Mouse (Mus musculus) forebrain, embryonic 12.5 days (tissue): Measurements from ENCODE around the gene Aldh1l2. TPM values are rescaled to one million over a fixed set of nuclear protein-coding genes. Genes with fewer than 3 reads are reported as not detected.

Experiments
- ATAC-seq: fragments of 200-750 bp; cut with Nextera tagmentation; 2 replicates; pipeline ENCODE4 v1.8.0; 2017; ENCODE audit warnings: moderate TSS enrichment; ENCODE audit not compliant: low FRiP score
- H3K27ac ChIP-seq: fragments of 300-500 bp; sonication (generic); 2 replicates; pipeline ENCODE4 v1.5.1; 2016; ENCODE audit warnings: mild to moderate bottlenecking
- H3K27me3 ChIP-seq: fragments of 300-500 bp; sonication (generic); 2 replicates; pipeline ENCODE4 v1.6.1; 2016; ENCODE audit warnings: mild to moderate bottlenecking
- H3K36me3 ChIP-seq: fragments of 300-500 bp; sonication (generic); replicated peaks from 2 replicates; pipeline ENCODE4 v1.6.1; 2016; ENCODE audit warnings: mild to moderate bottlenecking
- H3K4me1 ChIP-seq: fragments of 300-500 bp; sonication (generic); 2 replicates; pipeline ENCODE4 v1.6.1; 2016
- H3K4me2 ChIP-seq: fragments of 300-500 bp; sonication (generic); 2 replicates; pipeline ENCODE4 v1.6.1; 2016; ENCODE audit warnings: mild to moderate bottlenecking, moderate library complexity
- H3K4me3 ChIP-seq: fragments of 300-500 bp; sonication (generic); replicated peaks from 2 replicates; pipeline ENCODE4 v1.5.1; 2016; ENCODE audit warnings: mild to moderate bottlenecking
- H3K9ac ChIP-seq: fragments of 300-500 bp; sonication (generic); 2 replicates; pipeline ENCODE4 v1.6.1; 2016; ENCODE audit warnings: mild to moderate bottlenecking
- H3K9me3 ChIP-seq: fragments of 300-500 bp; sonication (generic); 2 replicates; pipeline ENCODE4 v1.6.1; 2016
- WGBS: fragments of 180-500 bp; shearing (Covaris S2); methylation state at CpG from one replicate; pipeline ENCODE4 v1.1.7; 2016; 5-methylcytosine and 5-hydroxymethylcytosine counted together
- polyA plus RNA-seq: library from polyadenylated mRNA; unstranded; fragments of >200 nt; fragmentation: Nextera tagmentation; extraction: Ambion mirVana; gene quantifications from 2 replicates; pipeline ENCODE4 v1.2.1, GENCODE M21; 2016

Aldh1l2 gene
- polyA plus RNA-seq = 10.8 and 11.7 TPM in 2 replicates

- Histone ChIP-seq H3K9me3 (no peaks in the 10 kb centered on the region), H3K4me3 (peak within 1 kb of the TSS; percentile 50), H3K9ac (peak within 1 kb of the TSS; percentile 58), H3K4me1 (peaks cover 7% of the 10 kb centered on the region), H3K27ac (peak within 1 kb of the TSS; percentile 16), H3K36me3 (no peaks in the 10 kb centered on the region), H3K27me3 (peaks cover 12% of the 10 kb centered on the region; the same call in 1 of the 2 replicates), H3K4me2 (peak within 1 kb of the TSS; percentile 69)
- peak; percentile 98 for ATAC-seq
- WGBS = under 1% methylated on average over 21 of the region's 21 CpGs
Observed at GRCm38 (mm10) chr10:83533910-83534283, at the start of gene Aldh1l2. TSS of gene Aldh1l2 (minus strand) at chr10:83534140.

- ATAC-seq = no peak
- no peaks in the 10 kb centered on the region for H3K9me3 ChIP-seq
- H3K36me3 ChIP-seq = peaks cover 90% of the 10 kb centered on the region
- no peak overlapping the region for H3K4me2 ChIP-seq
- no peak overlapping the region for H3K4me3 ChIP-seq
- no peak overlapping the region for H3K9ac ChIP-seq
- no peaks in the 10 kb centered on the region for H3K4me1 ChIP-seq
- H3K27me3 ChIP-seq = no peaks in the 10 kb centered on the region
- no peak overlapping the region for H3K27ac ChIP-seq
- WGBS = 98% methylated on average over 7 of the region's 7 CpGs
Observed at GRCm38 (mm10) chr10:83565449-83566441, 31.8 kb upstream of the Aldh1l2 start.

- Histone ChIP-seq H3K4me3 (no peak overlapping the region), H3K4me1 (no peaks in the 10 kb centered on the region), H3K36me3 (peaks cover 87% of the 10 kb centered on the region), H3K4me2 (no peak overlapping the region), H3K27me3 (no peaks in the 10 kb centered on the region), H3K27ac (no peak overlapping the region), H3K9ac (no peak overlapping the region), H3K9me3 (no peaks in the 10 kb centered on the region)
- ATAC-seq = no peak
Observed at GRCm38 (mm10) chr10:83563005-83563404, 29.1 kb upstream of the Aldh1l2 start.

GRCm38 (mm10) chr10:83545341-83545740, 11.4 kb upstream of the Aldh1l2 start:
- Histone ChIP-seq H3K4me3 (no peak overlapping the region), H3K9ac (no peak overlapping the region), H3K36me3 (peaks cover 17% of the 10 kb centered on the region), H3K4me2 (peak overlapping the region; percentile 56), H3K4me1 (peaks cover 12% of the 10 kb centered on the region), H3K27ac (no peak overlapping the region), H3K27me3 (no peaks in the 10 kb centered on the region), H3K9me3 (no peaks in the 10 kb centered on the region)
- no peak for ATAC-seq
- whole genome bisulfite sequencing = 77% methylated on average over 3 of the region's 3 CpGs

- Histone ChIP-seq H3K36me3 (peaks cover 8% of the 10 kb centered on the region), H3K4me3 (peak overlapping the region; percentile 86), H3K9me3 (no peaks in the 10 kb centered on the region), H3K27me3 (no peaks in the 10 kb centered on the region), H3K4me2 (peak overlapping the region; percentile 56), H3K9ac (peak overlapping the region; percentile 85), H3K4me1 (peaks cover 12% of the 10 kb centered on the region), H3K27ac (peak overlapping the region; percentile 80)
- WGBS = under 1% methylated on average over 40 of the region's 41 CpGs
- ATAC-seq = peak; percentile 94
Observed at GRCm38 (mm10) chr10:83544103-83544479, 10.2 kb upstream of the Aldh1l2 start.

- H3K36me3 ChIP-seq = peaks cover 8% of the 10 kb centered on the region
- H3K9ac ChIP-seq = peak within 1 kb of the TSS; percentile 85
- peaks cover 12% of the 10 kb centered on the region for H3K4me1 ChIP-seq
- peak within 1 kb of the TSS; percentile 80 for H3K27ac ChIP-seq
- no peaks in the 10 kb centered on the region for H3K27me3 ChIP-seq
- 1% methylated on average over 48 of the region's 49 CpGs for WGBS
- no peaks in the 10 kb centered on the region for H3K9me3 ChIP-seq
- ATAC-seq = peak; percentile 100
- peak within 1 kb of the TSS; percentile 56 for H3K4me2 ChIP-seq
- peak within 1 kb of the TSS; percentile 86 for H3K4me3 ChIP-seq
Observed at GRCm38 (mm10) chr10:83543439-83544102, 9.6 kb upstream of the Aldh1l2 start, which contains the start of gene Washc4. TSS of gene Washc4 (plus strand) at chr10:83543752.

GRCm38 (mm10) chr10:83542241-83542640, 8.3 kb upstream of the Aldh1l2 start:
- no peak for ATAC-seq
- Histone ChIP-seq H3K36me3 (no peaks in the 10 kb centered on the region), H3K4me1 (peaks cover 12% of the 10 kb centered on the region), H3K4me2 (no peak overlapping the region), H3K9ac (no peak overlapping the region), H3K9me3 (no peaks in the 10 kb centered on the region), H3K27me3 (no peaks in the 10 kb centered on the region), H3K4me3 (no peak overlapping the region), H3K27ac (no peak overlapping the region)
- whole genome bisulfite sequencing = 85% methylated on average over 7 of the region's 7 CpGs

- no peak overlapping the region for H3K4me2 ChIP-seq
- no peaks in the 10 kb centered on the region for H3K36me3 ChIP-seq
- WGBS = 56% methylated on average over 3 of the region's 3 CpGs
- no peak overlapping the region for H3K9ac ChIP-seq
- no peaks in the 10 kb centered on the region for H3K9me3 ChIP-seq
- no peak overlapping the region for H3K4me3 ChIP-seq
- peaks cover 7% of the 10 kb centered on the region for H3K4me1 ChIP-seq
- no peak for ATAC-seq
- H3K27me3 ChIP-seq = no peaks in the 10 kb centered on the region
- no peak overlapping the region for H3K27ac ChIP-seq
Observed at GRCm38 (mm10) chr10:83540092-83540491, 6.2 kb upstream of the Aldh1l2 start.

GRCm38 (mm10) chr10:83539311-83539980, 5.5 kb upstream of the Aldh1l2 start:
- 70% methylated on average over 6 of the region's 6 CpGs for WGBS
- Histone ChIP-seq H3K36me3 (no peaks in the 10 kb centered on the region), H3K27me3 (0 out of 2 replicates have a peak, but pooled peaks cover 3% of the 10 kb centered on the region), H3K9ac (no peak overlapping the region), H3K4me2 (no peak overlapping the region), H3K9me3 (no peaks in the 10 kb centered on the region), H3K4me1 (peaks cover under 1% of the 10 kb centered on the region; the same call in 1 of the 2 replicates), H3K27ac (no peak overlapping the region), H3K4me3 (no peak overlapping the region)
- no peak for ATAC-seq

GRCm38 (mm10) chr10:83536436-83536835, 2.5 kb upstream of the Aldh1l2 start:
- ATAC-seq = no peak
- H3K27me3 ChIP-seq = peaks cover 12% of the 10 kb centered on the region; the same call in 1 of the 2 replicates
- WGBS = 22% methylated on average over 1 of the region's 1 CpGs

GRCm38 (mm10) chr10:83533258-83533909, 556 bp downstream of the Aldh1l2 start:
- Histone ChIP-seq H3K9me3 (no peaks in the 10 kb centered on the region), H3K27ac (peak overlapping the region; percentile 16), H3K4me2 (peak overlapping the region; percentile 69), H3K4me3 (peak overlapping the region; percentile 50), H3K27me3 (peaks cover 12% of the 10 kb centered on the region; the same call in 1 of the 2 replicates), H3K4me1 (peaks cover 7% of the 10 kb centered on the region), H3K9ac (peak overlapping the region; percentile 58), H3K36me3 (no peaks in the 10 kb centered on the region)
- WGBS = 5% methylated on average over 27 of the region's 27 CpGs
- peak; percentile 72 for ATAC-seq

More at GRCm38 (mm10) chr10:83536436-83536835, 2.5 kb upstream of the Aldh1l2 start:
- H3K27ac ChIP-seq = no peak overlapping the region
- no peak overlapping the region for H3K4me2 ChIP-seq
- no peaks in the 10 kb centered on the region for H3K9me3 ChIP-seq
- H3K4me1 ChIP-seq = peaks cover 7% of the 10 kb centered on the region
- H3K4me3 ChIP-seq = no peak overlapping the region
- no peaks in the 10 kb centered on the region for H3K36me3 ChIP-seq
- no peak overlapping the region for H3K9ac ChIP-seq
